Mouse (Mus musculus) stomach, embryonic 16.5 days (tissue): ENCODE measurements around the gene Nfkb2. TPM values are rescaled to one million over a fixed set of nuclear protein-coding genes. Genes with fewer than 3 reads are reported as not detected.

ENCODE experiments used
- ATAC-seq: fragments of 200-750 bp; cut with Nextera tagmentation; 2 replicates; pipeline ENCODE4 v1.8.0; 2017; ENCODE audit warnings: moderate number of reproducible peaks, moderate TSS enrichment; ENCODE audit not compliant: insufficient read depth, low FRiP score
- H3K27ac ChIP-seq: fragments of 300-500 bp; sonication (generic); 2 replicates; pipeline ENCODE4 v1.5.1; 2014; ENCODE audit warnings: low read length
- H3K27me3 ChIP-seq: fragments of 300-500 bp; sonication (generic); 2 replicates; pipeline ENCODE4 v1.6.1; 2014; ENCODE audit warnings: low read length, control low read depth, mixed read lengths; ENCODE audit not compliant: control insufficient read depth, insufficient read depth
- H3K36me3 ChIP-seq: fragments of 300-500 bp; sonication (generic); 2 replicates; pipeline ENCODE4 v1.6.1; 2014; ENCODE audit warnings: low read length; ENCODE audit not compliant: control insufficient read depth, insufficient read depth
- H3K4me1 ChIP-seq: fragments of 300-500 bp; sonication (generic); 2 replicates; pipeline ENCODE4 v1.6.1; 2014; ENCODE audit warnings: low read length, control low read depth, mixed read lengths; ENCODE audit not compliant: control insufficient read depth, insufficient read depth
- H3K4me2 ChIP-seq: fragments of 300-500 bp; sonication (generic); 2 replicates; pipeline ENCODE4 v1.6.1; 2014; ENCODE audit warnings: low read depth, low read length, mixed read lengths
- H3K4me3 ChIP-seq: fragments of 300-500 bp; sonication (generic); replicated peaks from 2 replicates; pipeline ENCODE4 v1.5.1; 2014; ENCODE audit warnings: mild to moderate bottlenecking, low read length
- H3K9ac ChIP-seq: fragments of 300-500 bp; sonication (generic); 2 replicates; pipeline ENCODE4 v1.6.1; 2014; ENCODE audit warnings: low read length
- H3K9me3 ChIP-seq: fragments of 300-500 bp; sonication (generic); replicated peaks from 2 replicates; pipeline ENCODE4 v1.6.1; 2016; ENCODE audit warnings: low read length, control low read depth; ENCODE audit not compliant: control insufficient read depth
- WGBS: fragments of 180-500 bp; shearing (Covaris S2); extraction: QIAGEN DNeasy Blood & Tissue Kit; methylation state at CpG from one replicate; pipeline ENCODE4 v1.1.7; 2014; 5-methylcytosine and 5-hydroxymethylcytosine counted together
- polyA plus RNA-seq: library from polyadenylated mRNA; unstranded; fragments of >200 nt; fragmentation: Nextera tagmentation; extraction: Ambion mirVana; gene quantifications from 2 replicates; pipeline ENCODE4 v1.2.1, GENCODE M21; 2015

Gene Nfkb2
- polyA plus RNA-seq, 1 experiment from 2014 or later: 10.2 TPM

DNA sequence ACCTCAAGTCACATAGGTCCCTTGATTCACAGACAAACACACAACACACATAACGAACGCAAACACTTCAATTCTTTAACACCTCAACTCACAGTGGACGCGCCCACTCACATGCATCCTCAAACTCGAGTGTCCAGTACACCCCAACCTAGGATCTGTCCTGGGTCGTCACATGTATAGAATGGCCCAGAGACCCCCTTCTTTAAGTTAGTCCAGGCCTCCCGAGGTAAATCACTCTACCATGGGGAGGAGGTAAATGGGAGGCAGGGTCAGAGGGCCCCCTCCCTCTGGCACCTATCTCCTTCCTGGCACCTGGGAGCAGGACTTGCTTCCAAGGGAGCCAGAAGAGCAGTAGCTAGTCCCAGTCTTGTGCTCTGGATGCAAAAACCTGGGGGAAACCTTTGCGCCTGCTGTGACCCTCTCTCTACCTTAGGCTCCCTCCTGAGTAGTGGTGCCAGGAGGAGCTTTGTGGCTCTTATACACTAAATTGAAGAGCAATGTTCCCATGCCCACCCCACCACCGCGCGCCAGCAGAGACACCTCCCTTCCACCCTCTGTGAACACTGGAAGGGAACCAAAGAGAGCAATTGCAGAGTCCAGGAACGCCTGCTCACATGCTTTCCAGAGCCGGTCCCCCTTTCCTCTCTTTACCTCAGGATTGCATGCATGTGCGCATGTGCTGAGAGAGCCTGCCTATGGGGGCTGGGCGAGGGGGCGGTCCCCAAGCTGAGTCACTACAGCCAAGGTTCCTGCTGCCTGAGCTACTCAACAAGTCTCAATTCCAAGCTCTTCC is 14.7 kb downstream of the Nfkb2 start:
- peaks cover 44% of the 10 kb centered on the region for H3K27me3 ChIP-seq
- peak overlapping the region; percentile 89 for H3K27ac ChIP-seq
- H3K4me1 ChIP-seq: peaks cover 55% of the 10 kb centered on the region
- 13% methylated on average over 16 of the region's 16 CpGs for WGBS
- peak; percentile 19; the same call in 1 of the 2 replicates for ATAC-seq
- H3K4me2 ChIP-seq: peak overlapping the region; percentile 61
- H3K36me3 ChIP-seq: no peaks in the 10 kb centered on the region
- no peaks in the 10 kb centered on the region for H3K9me3 ChIP-seq
- H3K4me3 ChIP-seq: peak overlapping the region; percentile 52
- H3K9ac ChIP-seq: peak overlapping the region; percentile 51; the same call in 1 of the 2 replicates

DNA sequence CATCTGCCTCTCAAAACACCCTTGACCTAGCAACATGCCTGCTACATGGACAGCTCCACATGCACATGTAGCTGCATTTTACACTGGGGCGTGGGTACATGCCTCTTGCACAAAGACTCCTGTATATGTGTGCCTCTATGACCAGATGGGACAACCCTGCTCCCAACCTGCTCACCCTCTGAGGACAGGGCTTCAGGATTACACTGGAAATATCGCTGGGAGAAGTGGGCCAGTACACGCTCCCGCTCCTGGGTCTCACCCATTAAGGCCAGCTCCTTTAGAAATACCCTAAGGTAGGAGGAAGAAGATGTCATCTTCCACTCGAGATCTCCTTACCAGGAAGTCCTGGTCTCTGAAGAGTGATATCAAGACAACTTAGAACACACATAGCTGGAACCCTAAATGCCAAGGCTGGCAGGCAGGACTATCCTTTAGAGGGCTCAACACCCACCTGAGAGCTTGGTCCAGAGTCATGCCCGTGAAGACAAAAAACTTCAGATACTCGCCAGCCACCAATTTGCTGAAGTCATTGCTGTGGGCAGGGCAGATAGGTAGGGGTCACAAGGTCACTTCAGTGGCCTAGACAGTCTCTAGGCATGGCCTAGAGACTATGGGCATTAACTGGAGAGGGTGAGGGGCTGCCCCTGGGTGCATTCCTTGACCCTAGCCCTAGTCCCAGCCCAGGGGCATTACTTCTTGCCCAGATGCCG is 16.1 kb downstream of the Nfkb2 start:
- Histone ChIP-seq H3K4me1 (peaks cover 45% of the 10 kb centered on the region), H3K27ac (no peak overlapping the region), H3K4me2 (no peak overlapping the region), H3K27me3 (peaks cover 52% of the 10 kb centered on the region), H3K4me3 (no peak overlapping the region), H3K9ac (no peak overlapping the region), H3K9me3 (no peaks in the 10 kb centered on the region), H3K36me3 (no peaks in the 10 kb centered on the region)
- WGBS: 82% methylated on average over 8 of the region's 8 CpGs
- ATAC-seq: no peak

DNA sequence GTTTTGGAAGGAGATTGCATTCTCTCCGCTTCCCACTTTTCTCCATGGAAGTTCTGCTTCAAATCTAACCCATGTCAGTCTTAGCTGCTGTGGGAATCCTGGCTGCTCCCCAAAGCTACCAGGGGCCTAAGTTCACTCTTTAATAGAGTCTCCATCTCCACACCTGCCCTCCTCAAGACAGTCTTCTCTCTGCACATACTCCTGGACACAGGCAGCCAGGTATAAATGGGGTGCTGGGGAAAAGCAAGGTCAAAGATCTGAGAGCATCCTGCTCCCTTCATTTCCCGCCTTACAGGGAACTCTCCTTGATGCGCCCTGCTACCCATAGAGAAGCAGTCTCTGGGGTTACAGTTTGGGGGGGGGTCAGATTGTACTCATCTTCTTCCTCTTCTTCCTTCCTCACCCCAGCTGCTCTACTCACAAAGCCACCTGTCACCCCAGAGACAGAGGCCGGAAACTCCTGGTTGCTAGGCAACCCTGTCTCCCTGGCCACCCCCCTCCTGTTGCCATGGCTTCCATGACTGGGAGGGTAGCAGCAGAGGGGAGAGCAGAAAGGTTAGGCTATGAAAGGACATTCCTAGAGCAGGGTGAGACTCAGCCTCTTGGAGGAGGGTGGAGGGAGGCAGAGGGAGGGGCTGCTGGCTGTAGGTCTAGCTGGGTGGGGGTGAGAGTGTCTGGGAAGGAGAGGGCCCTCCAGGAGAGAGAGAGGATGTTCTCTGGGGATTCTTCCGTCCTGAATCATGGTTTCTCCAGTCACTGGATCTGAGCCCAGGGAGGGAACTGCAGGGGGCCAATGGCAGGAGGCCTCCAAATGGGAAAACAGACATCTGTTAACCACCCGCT is 17.2 kb downstream of the Nfkb2 start:
- H3K4me3 ChIP-seq: no peak overlapping the region
- peaks cover 34% of the 10 kb centered on the region for H3K4me1 ChIP-seq
- no peak overlapping the region for H3K9ac ChIP-seq
- no peak overlapping the region; the same call in 1 of the 2 replicates for H3K27ac ChIP-seq
- no peaks in the 10 kb centered on the region for H3K9me3 ChIP-seq
- H3K27me3 ChIP-seq: peaks cover 54% of the 10 kb centered on the region
- H3K4me2 ChIP-seq: no peak overlapping the region
- no peaks in the 10 kb centered on the region for H3K36me3 ChIP-seq
- WGBS: 32% methylated on average over 6 of the region's 6 CpGs
- ATAC-seq: peak; percentile 32; the same call in 1 of the 2 replicates

DNA sequence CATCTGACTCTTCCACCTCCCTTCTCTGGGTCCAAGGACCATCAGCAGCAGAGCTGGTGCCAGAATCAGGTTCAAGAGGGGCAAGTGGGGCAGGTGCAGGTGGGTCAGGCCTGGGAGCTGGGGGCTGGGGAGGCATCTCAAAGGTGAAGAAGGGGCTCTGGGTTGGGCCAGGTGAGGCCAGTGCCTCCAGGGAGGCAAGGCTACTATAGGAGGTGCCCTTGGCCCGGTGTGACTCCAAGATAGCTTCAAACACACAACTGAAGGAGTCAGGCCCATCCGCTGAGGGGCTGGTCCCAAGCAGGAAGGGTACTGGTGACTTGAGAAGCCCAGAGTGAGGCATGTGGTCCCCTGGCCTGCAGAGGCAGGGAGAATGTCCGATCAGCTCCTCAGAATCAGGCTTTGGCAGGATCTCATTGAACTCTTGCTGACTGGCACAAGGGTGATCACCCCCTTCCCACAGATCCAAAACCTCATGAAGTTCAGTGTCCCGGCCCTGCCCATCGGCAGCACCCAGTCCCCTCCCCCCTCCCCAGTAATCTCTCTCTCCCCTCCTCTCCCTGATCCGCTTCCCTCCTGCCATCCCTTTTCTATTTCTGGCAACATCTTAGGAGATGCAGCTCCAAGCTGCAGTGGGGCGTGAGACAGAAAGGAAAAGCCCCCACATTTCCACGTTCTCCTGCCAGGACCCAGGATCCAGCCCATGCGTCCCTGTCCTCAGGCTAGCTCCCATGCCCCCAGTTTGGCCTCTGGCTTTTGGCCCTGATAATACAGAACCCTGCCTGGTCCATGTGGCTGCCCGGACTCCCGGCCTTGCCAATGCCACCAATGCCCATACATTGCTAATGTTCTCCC is 18.2 kb downstream of the Nfkb2 start:
- WGBS: 56% methylated on average over 11 of the region's 11 CpGs
- Histone ChIP-seq H3K9me3 (no peaks in the 10 kb centered on the region), H3K27me3 (peaks cover 51% of the 10 kb centered on the region), H3K4me1 (peaks cover 39% of the 10 kb centered on the region), H3K4me3 (no peak overlapping the region), H3K36me3 (no peaks in the 10 kb centered on the region), H3K4me2 (no peak overlapping the region), H3K9ac (0 out of 2 replicates have a peak overlapping the region, but pooled peaks have one; percentile 2), H3K27ac (peak overlapping the region; percentile 41; the same call in 1 of the 2 replicates)
- no peak for ATAC-seq

DNA sequence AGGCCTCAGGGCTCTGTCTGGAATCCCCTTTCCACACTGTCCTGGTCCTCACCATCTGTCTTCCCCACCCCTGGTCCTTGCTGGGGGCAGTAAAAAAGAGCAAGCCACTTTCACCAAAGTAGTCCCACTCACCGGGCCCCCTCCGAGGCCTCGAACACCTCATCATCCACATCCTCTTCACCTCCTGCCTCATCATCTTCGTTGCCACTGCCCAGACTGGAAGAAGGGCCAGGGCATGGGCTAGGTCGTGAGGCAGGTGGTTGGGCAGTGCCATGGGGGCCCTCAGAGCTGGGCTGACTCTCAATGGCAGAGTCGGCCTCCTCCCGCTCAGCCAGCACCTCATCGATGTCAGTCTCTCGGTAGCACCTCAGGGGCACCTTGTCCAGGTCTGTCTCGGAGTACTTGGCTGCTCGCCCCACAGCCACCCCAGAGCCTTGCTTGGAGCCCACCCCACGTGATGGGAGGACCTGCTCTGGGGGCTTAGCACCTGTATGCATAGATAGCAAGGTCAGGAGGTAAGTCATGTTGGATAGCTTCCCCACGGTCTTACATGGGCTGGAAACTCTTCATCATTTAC is 19.0 kb downstream of the Nfkb2 start:
- Histone ChIP-seq H3K27me3 (peaks cover 46% of the 10 kb centered on the region), H3K27ac (no peak overlapping the region), H3K36me3 (no peaks in the 10 kb centered on the region), H3K9me3 (no peaks in the 10 kb centered on the region), H3K4me2 (no peak overlapping the region), H3K4me1 (peaks cover 43% of the 10 kb centered on the region), H3K4me3 (no peak overlapping the region), H3K9ac (no peak overlapping the region)
- 70% methylated on average over 13 of the region's 13 CpGs for WGBS
- ATAC-seq: no peak

DNA sequence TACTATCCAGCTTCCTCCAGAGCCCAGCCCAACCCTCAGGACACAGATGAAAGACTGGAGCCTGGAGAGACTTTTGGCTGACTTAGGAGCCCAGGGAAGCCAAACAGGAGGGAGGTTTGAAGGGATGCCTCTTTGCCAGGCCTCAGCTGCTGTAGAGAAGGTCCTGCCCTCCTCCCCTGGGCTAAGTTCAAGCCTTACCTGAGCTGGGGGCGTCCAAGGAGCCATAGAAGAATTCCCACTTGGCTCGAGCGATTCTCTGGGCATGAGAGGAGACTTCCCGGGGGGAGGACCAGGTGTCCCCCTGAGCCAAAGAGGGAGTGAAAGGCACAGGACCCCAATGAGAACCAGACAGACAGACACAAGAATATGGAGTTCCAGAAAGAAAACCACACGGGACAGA is 19.6 kb downstream of the Nfkb2 start:
- H3K27me3 ChIP-seq: peaks cover 39% of the 10 kb centered on the region
- no peaks in the 10 kb centered on the region for H3K9me3 ChIP-seq
- no peak for ATAC-seq
- peaks cover 37% of the 10 kb centered on the region for H3K4me1 ChIP-seq
- no peak overlapping the region for H3K27ac ChIP-seq
- WGBS: 68% methylated on average over 5 of the region's 5 CpGs
- no peak overlapping the region for H3K4me3 ChIP-seq
- no peaks in the 10 kb centered on the region for H3K36me3 ChIP-seq
- no peak overlapping the region for H3K9ac ChIP-seq
- no peak overlapping the region for H3K4me2 ChIP-seq

DNA sequence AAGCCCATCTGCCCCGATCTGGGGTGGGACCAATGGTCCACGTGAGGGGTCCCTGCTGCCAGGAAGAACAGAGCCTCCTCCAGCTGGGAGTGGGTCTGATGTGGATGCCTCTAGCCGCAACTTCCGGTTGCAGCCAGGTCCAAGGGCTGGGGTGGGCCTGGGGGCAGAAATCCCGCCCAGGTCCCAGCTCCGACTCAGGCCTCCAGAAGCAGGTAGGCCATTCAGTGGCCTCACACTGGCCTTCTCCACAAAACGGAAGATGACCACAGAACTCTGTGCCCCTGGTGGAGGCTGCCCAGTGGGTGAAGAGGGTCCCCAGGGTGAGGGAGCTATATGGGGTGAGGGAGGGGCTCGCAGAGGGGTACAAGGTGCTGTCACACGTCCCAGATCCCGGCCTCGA is 20.2 kb downstream of the Nfkb2 start:
- WGBS: 63% methylated on average over 11 of the region's 11 CpGs
- ATAC-seq: no peak
- peaks cover 35% of the 10 kb centered on the region for H3K27me3 ChIP-seq

DNA sequence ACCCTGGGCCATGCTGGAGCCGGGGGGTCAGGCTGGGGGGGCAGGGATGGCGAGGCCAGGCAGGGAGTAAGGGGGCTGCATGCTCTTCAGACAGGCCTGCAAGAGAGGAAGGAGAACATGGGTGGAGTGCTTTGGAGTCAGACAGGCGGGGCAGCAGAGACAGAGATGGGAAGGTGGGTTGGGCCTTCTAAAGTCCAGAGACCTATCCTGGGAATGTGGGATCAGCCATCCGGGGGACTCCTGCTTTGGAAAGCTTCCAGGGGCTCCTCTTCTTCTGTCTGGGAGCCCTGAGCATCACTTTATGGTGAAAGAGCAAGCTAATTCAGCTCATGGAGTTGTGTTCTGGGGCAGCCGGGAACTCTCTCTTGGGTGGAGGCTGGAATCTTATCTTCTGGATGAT is 20.8 kb downstream of the Nfkb2 start:
- 67% methylated on average over 5 of the region's 5 CpGs for WGBS
- Histone ChIP-seq H3K4me2 (no peak overlapping the region), H3K27ac (no peak overlapping the region), H3K9ac (no peak overlapping the region), H3K4me1 (peaks cover 39% of the 10 kb centered on the region), H3K36me3 (no peaks in the 10 kb centered on the region), H3K27me3 (peaks cover 29% of the 10 kb centered on the region), H3K4me3 (no peak overlapping the region), H3K9me3 (no peaks in the 10 kb centered on the region)
- no peak for ATAC-seq

More for the DNA sequence above, 20.2 kb downstream of the Nfkb2 start:
- Histone ChIP-seq H3K4me3 (no peak overlapping the region), H3K4me2 (no peak overlapping the region), H3K9me3 (no peaks in the 10 kb centered on the region), H3K4me1 (peaks cover 37% of the 10 kb centered on the region), H3K27ac (no peak overlapping the region), H3K36me3 (no peaks in the 10 kb centered on the region), H3K9ac (no peak overlapping the region)
